Mouse (Mus musculus): ENCODE results near the gene Ash1l. TPM values are rescaled to one million over a fixed set of nuclear protein-coding genes. Genes with fewer than 3 reads are reported as not detected.

Ash1l gene
- polyA plus RNA-seq, 1 experiment, result 4.7 TPM

DNA sequence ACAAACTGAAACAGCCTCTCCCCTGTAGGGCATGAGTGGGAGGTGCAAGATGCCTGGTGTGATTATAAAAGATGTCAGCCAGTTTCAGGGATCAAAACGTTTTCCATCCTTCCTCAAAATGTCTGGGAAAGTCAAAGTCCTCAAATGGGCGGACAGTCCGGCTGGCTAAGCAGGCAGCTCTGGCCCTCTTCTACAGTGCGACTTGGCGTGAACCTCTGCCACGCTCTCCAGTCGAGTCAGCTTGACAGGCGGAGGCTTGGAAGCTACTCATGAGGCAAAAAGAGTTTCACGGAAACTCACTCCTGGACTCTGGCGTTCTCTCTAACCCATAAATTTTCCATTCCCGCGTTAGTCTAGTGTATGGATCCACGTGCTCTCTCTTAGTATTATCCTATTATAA lies 31.4 kb upstream of the Ash1l start:
- no peak overlapping the region for H3K4me3 ChIP-seq
- no peak overlapping the region for H3K4me2 ChIP-seq (ENCODE audit: low read depth)
- H3ac ChIP-seq (ENCODE audit: control insufficient read depth, insufficient read length), result no peak overlapping the region
- H3K27me3 ChIP-seq (ENCODE audit: control insufficient read depth, insufficient read depth, insufficient read length), result no peaks in the 10 kb centered on the region
- H3K79me2 ChIP-seq (ENCODE audit: control insufficient read depth, insufficient read depth), result no peaks in the 10 kb centered on the region
- H3K36me3 ChIP-seq (ENCODE audit: control insufficient read depth, insufficient read depth), result peaks cover 11% of the 10 kb centered on the region
- TF ChIP-seq TCF12 (IDR thresholded peaks at IDR 0.05; ENCODE audit: insufficient read depth, poor library complexity, severe bottlenecking) (no peak), USF1 (IDR thresholded peaks at IDR 0.05; ENCODE audit: low read depth) (no peak), POLR2AphosphoS2 (IDR thresholded peaks at IDR 0.05; ENCODE audit: insufficient read length, low read depth) (no peak), E2F4 (IDR thresholded peaks at IDR 0.05; ENCODE audit: insufficient read depth) (no peak), REST (IDR thresholded peaks at IDR 0.05; ENCODE audit: insufficient read depth, insufficient read length) (no peak), SRF (IDR thresholded peaks at IDR 0.05; ENCODE audit: control insufficient read depth, insufficient read length, low read depth) (no peak)

DNA sequence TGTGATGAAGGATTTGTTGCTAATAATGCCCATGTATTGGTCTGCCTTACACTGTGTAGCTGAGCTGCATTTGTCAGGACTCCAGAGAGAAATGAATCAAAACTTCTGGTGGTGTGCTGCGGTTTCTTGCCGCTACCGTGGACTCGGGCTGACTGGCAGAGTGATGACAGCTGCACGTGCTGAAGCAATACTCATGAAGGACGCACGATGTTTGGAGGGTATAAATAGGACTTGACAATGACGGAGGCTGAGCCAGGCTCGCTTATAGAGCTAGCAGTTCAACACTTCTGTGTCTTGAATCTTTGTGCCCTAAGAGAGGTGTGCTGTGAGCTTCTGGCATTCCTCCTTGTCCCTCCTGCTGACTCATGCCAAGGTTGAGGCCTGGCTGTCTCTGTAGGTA lies 29.0 kb upstream of the Ash1l start:
- Histone ChIP-seq H3K36me3 (ENCODE audit: control insufficient read depth, insufficient read depth) (peaks cover 11% of the 10 kb centered on the region), H3K4me3 (no peak overlapping the region), H3K27me3 (ENCODE audit: control insufficient read depth, insufficient read depth, insufficient read length) (no peaks in the 10 kb centered on the region), H3K4me2 (ENCODE audit: low read depth) (no peak overlapping the region), H3ac (ENCODE audit: control insufficient read depth, insufficient read length) (no peak overlapping the region), H3K79me2 (ENCODE audit: control insufficient read depth, insufficient read depth) (no peaks in the 10 kb centered on the region)
- TF ChIP-seq MAX (IDR thresholded peaks at IDR 0.05; ENCODE audit: low read depth) (no peak), MYOG (IDR thresholded peaks at IDR 0.05; ENCODE audit: control insufficient read depth in 1 of 3, insufficient read depth in 1 of 3, insufficient read length in 2 of 3, low read depth in 2 of 3) (no peak), TCF12 (IDR thresholded peaks at IDR 0.05; ENCODE audit: insufficient read depth, poor library complexity, severe bottlenecking) (no peak), CEBPB (IDR thresholded peaks at IDR 0.05; ENCODE audit: insufficient read depth, poor library complexity, severe bottlenecking) (no peak)

DNA sequence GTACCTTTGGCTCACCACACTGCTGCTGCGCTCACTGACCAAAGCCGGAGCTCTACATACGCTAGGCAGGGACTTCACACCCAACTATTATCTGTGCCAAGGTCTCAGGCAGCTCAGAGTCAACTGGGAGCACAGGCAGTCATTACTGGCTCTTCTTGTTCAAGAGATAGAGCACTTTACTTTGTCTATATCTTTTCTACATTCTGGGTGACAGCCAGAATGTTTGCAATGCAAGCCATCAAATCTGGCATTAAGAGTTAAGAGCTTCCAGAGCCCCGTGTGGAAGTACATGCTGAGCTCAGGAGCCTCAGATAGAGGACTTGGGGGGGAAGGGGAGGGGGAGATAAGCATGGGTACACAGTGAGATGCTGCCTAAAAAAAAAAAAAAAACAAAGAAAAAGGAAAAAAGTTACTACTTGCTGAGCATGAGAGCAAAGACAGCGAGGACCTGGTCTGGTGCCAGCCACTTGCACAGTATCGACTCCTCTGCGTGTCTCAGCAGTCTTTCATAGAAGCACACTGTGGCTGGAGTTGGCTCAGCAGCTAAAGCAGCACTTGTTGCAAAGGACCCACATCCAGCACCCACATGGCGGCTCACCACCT lies 26.3 kb upstream of the Ash1l start:
- Histone ChIP-seq H3K27me3 (ENCODE audit: control insufficient read depth, insufficient read depth, insufficient read length) (no peaks in the 10 kb centered on the region), H3K4me2 (ENCODE audit: low read depth) (no peak overlapping the region), H3ac (ENCODE audit: control insufficient read depth, insufficient read length) (no peak overlapping the region), H3K79me2 (ENCODE audit: control insufficient read depth, insufficient read depth) (no peaks in the 10 kb centered on the region), H3K4me3 (no peak overlapping the region), H3K36me3 (ENCODE audit: control insufficient read depth, insufficient read depth) (peaks cover 15% of the 10 kb centered on the region)
- TF ChIP-seq TCF12 (IDR thresholded peaks at IDR 0.05; ENCODE audit: insufficient read depth, poor library complexity, severe bottlenecking), result no peak
- TF ChIP-seq TCF3 (IDR thresholded peaks at IDR 0.05; ENCODE audit: insufficient read length, low read depth), result no peak
- no peak for TF ChIP-seq POLR2A (IDR thresholded peaks at IDR 0.05; ENCODE audit: insufficient read length, low read depth)
- no peak for TF ChIP-seq POLR2AphosphoS2 (IDR thresholded peaks at IDR 0.05; ENCODE audit: insufficient read length, low read depth)
- no peak for TF ChIP-seq CEBPB (IDR thresholded peaks at IDR 0.05; ENCODE audit: insufficient read depth, poor library complexity, severe bottlenecking)
- TF ChIP-seq SRF (IDR thresholded peaks at IDR 0.05; ENCODE audit: control insufficient read depth, insufficient read length, low read depth), result no peak
- no peak for TF ChIP-seq E2F4 (IDR thresholded peaks at IDR 0.05; ENCODE audit: insufficient read depth)
- no peak for TF ChIP-seq MYOG (IDR thresholded peaks at IDR 0.05; ENCODE audit: control insufficient read depth in 1 of 3, insufficient read depth in 1 of 3, insufficient read length in 2 of 3, low read depth in 2 of 3)
- no peak for TF ChIP-seq MYOD1 (IDR thresholded peaks at IDR 0.05; ENCODE audit: control insufficient read depth in 1 of 3, insufficient read length in 2 of 3, low read depth in 2 of 3)
- no peak for TF ChIP-seq REST (IDR thresholded peaks at IDR 0.05; ENCODE audit: insufficient read depth, insufficient read length)
- no peak for TF ChIP-seq USF1 (IDR thresholded peaks at IDR 0.05; ENCODE audit: low read depth)
- no peak for TF ChIP-seq MAX (IDR thresholded peaks at IDR 0.05; ENCODE audit: low read depth)

DNA sequence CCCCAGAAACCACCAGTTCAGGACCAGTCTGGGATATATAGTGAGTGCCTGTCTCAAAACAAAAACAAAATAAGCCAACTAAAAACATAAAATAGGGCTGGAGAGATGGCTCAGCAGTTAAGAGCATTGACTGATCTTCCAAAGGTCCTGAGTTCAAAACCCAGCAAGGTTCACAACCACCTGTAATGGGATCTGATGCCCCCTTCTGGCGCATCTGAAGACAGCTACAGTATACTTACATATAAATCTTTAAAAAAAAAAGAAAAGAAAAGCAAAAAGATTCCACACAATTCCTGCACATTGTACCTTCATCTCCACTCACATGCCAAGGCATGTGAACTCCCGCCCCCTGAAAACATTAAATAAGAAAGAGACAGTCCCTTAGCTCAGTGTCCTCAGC lies 24.8 kb upstream of the Ash1l start:
- TF ChIP-seq TCF3 (IDR thresholded peaks at IDR 0.05; ENCODE audit: insufficient read length, low read depth), result no peak
- no peak for TF ChIP-seq MYOD1 (IDR thresholded peaks at IDR 0.05; ENCODE audit: control insufficient read depth in 1 of 3, insufficient read length in 2 of 3, low read depth in 2 of 3)
- no peak for TF ChIP-seq MYOG (IDR thresholded peaks at IDR 0.05; ENCODE audit: control insufficient read depth in 1 of 3, insufficient read depth in 1 of 3, insufficient read length in 2 of 3, low read depth in 2 of 3)
- TF ChIP-seq REST (IDR thresholded peaks at IDR 0.05; ENCODE audit: insufficient read depth, insufficient read length), result no peak
- no peak for TF ChIP-seq USF1 (IDR thresholded peaks at IDR 0.05; ENCODE audit: low read depth)
- no peak for TF ChIP-seq TCF12 (IDR thresholded peaks at IDR 0.05; ENCODE audit: insufficient read depth, poor library complexity, severe bottlenecking)
- no peak for TF ChIP-seq POLR2A (IDR thresholded peaks at IDR 0.05; ENCODE audit: insufficient read length, low read depth)
- TF ChIP-seq MAX (IDR thresholded peaks at IDR 0.05; ENCODE audit: low read depth), result no peak
- no peak for TF ChIP-seq CEBPB (IDR thresholded peaks at IDR 0.05; ENCODE audit: insufficient read depth, poor library complexity, severe bottlenecking)
- TF ChIP-seq E2F4 (IDR thresholded peaks at IDR 0.05; ENCODE audit: insufficient read depth), result no peak
- no peak for TF ChIP-seq SRF (IDR thresholded peaks at IDR 0.05; ENCODE audit: control insufficient read depth, insufficient read length, low read depth)
- TF ChIP-seq POLR2AphosphoS2 (IDR thresholded peaks at IDR 0.05; ENCODE audit: insufficient read length, low read depth), result no peak
- no peaks in the 10 kb centered on the region for H3K79me2 ChIP-seq (ENCODE audit: control insufficient read depth, insufficient read depth)
- no peak overlapping the region for H3ac ChIP-seq (ENCODE audit: control insufficient read depth, insufficient read length)
- H3K36me3 ChIP-seq (ENCODE audit: control insufficient read depth, insufficient read depth), result peaks cover 15% of the 10 kb centered on the region
- no peaks in the 10 kb centered on the region for H3K27me3 ChIP-seq (ENCODE audit: control insufficient read depth, insufficient read depth, insufficient read length)
- H3K4me2 ChIP-seq (ENCODE audit: low read depth), result no peak overlapping the region
- H3K4me3 ChIP-seq, result no peak overlapping the region

DNA sequence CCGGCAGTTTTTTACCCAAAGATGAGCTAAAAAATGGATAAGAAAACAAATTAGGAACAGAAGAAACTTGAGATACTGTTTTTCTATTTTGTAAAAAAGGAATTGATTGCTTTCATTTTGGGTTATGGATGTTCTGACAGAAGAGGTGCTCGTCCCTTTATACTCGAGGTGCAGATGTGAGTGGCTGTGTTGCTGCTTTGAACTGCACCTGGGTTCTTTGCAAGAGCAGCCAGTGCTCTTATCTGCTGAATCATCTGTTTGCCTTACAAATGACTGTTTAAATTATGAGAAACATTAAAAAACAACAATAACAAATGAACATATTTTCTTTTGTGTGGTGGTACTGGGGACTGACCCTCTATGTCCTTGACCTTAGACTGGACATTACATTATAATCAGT lies 20.9 kb upstream of the Ash1l start:
- no peak overlapping the region for H3K4me2 ChIP-seq (ENCODE audit: low read depth)
- no peaks in the 10 kb centered on the region for H3K79me2 ChIP-seq (ENCODE audit: control insufficient read depth, insufficient read depth)
- H3K36me3 ChIP-seq (ENCODE audit: control insufficient read depth, insufficient read depth), result peaks cover 11% of the 10 kb centered on the region
- TF ChIP-seq SRF (IDR thresholded peaks at IDR 0.05; ENCODE audit: control insufficient read depth, insufficient read length, low read depth) (no peak), POLR2A (IDR thresholded peaks at IDR 0.05; ENCODE audit: insufficient read length, low read depth) (no peak), TCF3 (IDR thresholded peaks at IDR 0.05; ENCODE audit: insufficient read length, low read depth) (no peak), TCF12 (IDR thresholded peaks at IDR 0.05; ENCODE audit: insufficient read depth, poor library complexity, severe bottlenecking) (no peak), E2F4 (IDR thresholded peaks at IDR 0.05; ENCODE audit: insufficient read depth) (no peak), POLR2AphosphoS2 (IDR thresholded peaks at IDR 0.05; ENCODE audit: insufficient read length, low read depth) (no peak), MYOD1 (IDR thresholded peaks at IDR 0.05; ENCODE audit: control insufficient read depth in 1 of 3, insufficient read length in 2 of 3, low read depth in 2 of 3) (no peak), MYOG (IDR thresholded peaks at IDR 0.05; ENCODE audit: control insufficient read depth in 1 of 3, insufficient read depth in 1 of 3, insufficient read length in 2 of 3, low read depth in 2 of 3) (no peak), REST (IDR thresholded peaks at IDR 0.05; ENCODE audit: insufficient read depth, insufficient read length) (no peak)
- H3ac ChIP-seq (ENCODE audit: control insufficient read depth, insufficient read length), result no peak overlapping the region
- H3K4me3 ChIP-seq, result no peak overlapping the region
- no peaks in the 10 kb centered on the region for H3K27me3 ChIP-seq (ENCODE audit: control insufficient read depth, insufficient read depth, insufficient read length)

All from myocyte (in vitro differentiated cells).